Mouse (Mus musculus): ENCODE measurements around the gene Acot1. TPM values are rescaled to one million over a fixed set of nuclear protein-coding genes. Genes with fewer than 3 reads are reported as not detected.
"Not testable (repeated sequence)": the region's sequence is repeated elsewhere in the genome, so short reads cannot be mapped to it uniquely, and the experiment has no call there.

Gene Acot1
- polyA plus RNA-seq, 1 experiment from 2014 or later, result 144 TPM

- Histone ChIP-seq H3K4me2 (replicated peaks; ENCODE audit: low read depth) (no peak overlapping the region), H3K4me3 (ENCODE audit: low read depth, low read length) (no peak overlapping the region), H3K27me3 (ENCODE audit: control insufficient read depth, insufficient read depth, low read length) (no peaks in the 10 kb centered on the region), H3K36me3 (ENCODE audit: control insufficient read depth, insufficient read depth, low read length) (no peaks in the 10 kb centered on the region), H3K9me3 (ENCODE audit: control insufficient read depth, low read length) (no peaks in the 10 kb centered on the region), H3K4me1 (replicated peaks; ENCODE audit: control insufficient read depth, insufficient read depth) (no peaks in the 10 kb centered on the region), H3K27ac (replicated peaks) (no peak overlapping the region), H3K9ac (ENCODE audit: low read length) (no peak overlapping the region)
- WGBS, result 41% methylated on average over 4 of the region's 4 CpGs
- TF ChIP-seq EP300 (optimal IDR thresholded peaks at IDR 0.05) (no peak), CTCF (IDR thresholded peaks at IDR 0.05; ENCODE audit: low read depth) (no peak)
- ATAC-seq (ENCODE audit: low FRiP score, low TSS enrichment) (no peak), DNase-seq (ENCODE audit: low spot score) (no peak)
Measured at GRCm38 (mm10) chr12:84034108-84034507, 24.8 kb downstream of the Acot1 start.

- not testable (repeated sequence) for H3K27me3 ChIP-seq (ENCODE audit: control insufficient read depth, insufficient read depth, low read length); H3K9me3 ChIP-seq (ENCODE audit: control insufficient read depth, low read length); H3K36me3 ChIP-seq (ENCODE audit: control insufficient read depth, insufficient read depth, low read length); H3K4me1 ChIP-seq (replicated peaks; ENCODE audit: control insufficient read depth, insufficient read depth); H3K27ac ChIP-seq (replicated peaks)
- peak within 1 kb of the TSS; percentile 43 for H3K4me3 ChIP-seq (ENCODE audit: low read depth, low read length)
- 9% methylated on average over 24 of the region's 32 CpGs for WGBS
- ATAC-seq (ENCODE audit: low FRiP score, low TSS enrichment), result peak; percentile 73
- peak within 1 kb of the TSS; percentile 59 for H3K9ac ChIP-seq (ENCODE audit: low read length)
- peak; percentile 39 for DNase-seq (ENCODE audit: low spot score)
- H3K4me2 ChIP-seq (replicated peaks; ENCODE audit: low read depth), result peak within 1 kb of the TSS; percentile 62
Measured at GRCm38 (mm10) chr12:84038241-84038640, 29.0 kb downstream of the Acot1 start, which contains the start of gene Acot4. Gene Acot4 (plus strand): TSS chr12:84038379.

- H3K4me1 ChIP-seq (replicated peaks; ENCODE audit: control insufficient read depth, insufficient read depth); H3K27ac ChIP-seq (replicated peaks); H3K27me3 ChIP-seq (ENCODE audit: control insufficient read depth, insufficient read depth, low read length); H3K36me3 ChIP-seq (ENCODE audit: control insufficient read depth, insufficient read depth, low read length); H3K9me3 ChIP-seq (ENCODE audit: control insufficient read depth, low read length): not testable (repeated sequence)
- Histone ChIP-seq H3K4me3 (ENCODE audit: low read depth, low read length) (peak within 1 kb of the TSS; percentile 43), H3K9ac (ENCODE audit: low read length) (peak within 1 kb of the TSS; percentile 59), H3K4me2 (replicated peaks; ENCODE audit: low read depth) (peak within 1 kb of the TSS; percentile 62)
- DNase-seq (ENCODE audit: low spot score), result peak; percentile 41
- WGBS, result 2% methylated on average over 39 of the region's 39 CpGs
- peak; percentile 59 for ATAC-seq (ENCODE audit: low FRiP score, low TSS enrichment)
Measured at GRCm38 (mm10) chr12:84038691-84039111, 29.4 kb downstream of the Acot1 start, which contains the start of gene Gm49366. Gene Gm49366 (plus strand): TSS chr12:84038935.

GRCm38 (mm10) chr12:84042248-84042647, 33.0 kb downstream of the Acot1 start:
- Histone ChIP-seq H3K27ac (replicated peaks) (no peak overlapping the region), H3K4me3 (ENCODE audit: low read depth, low read length) (no peak overlapping the region), H3K4me1 (replicated peaks; ENCODE audit: control insufficient read depth, insufficient read depth) (no peaks in the 10 kb centered on the region), H3K4me2 (replicated peaks; ENCODE audit: low read depth) (no peak overlapping the region), H3K27me3 (ENCODE audit: control insufficient read depth, insufficient read depth, low read length) (no peaks in the 10 kb centered on the region), H3K36me3 (ENCODE audit: control insufficient read depth, insufficient read depth, low read length) (no peaks in the 10 kb centered on the region), H3K9ac (ENCODE audit: low read length) (no peak overlapping the region), H3K9me3 (ENCODE audit: control insufficient read depth, low read length) (no peaks in the 10 kb centered on the region)
- ATAC-seq (ENCODE audit: low FRiP score, low TSS enrichment) (no peak), DNase-seq (ENCODE audit: low spot score) (no peak)
- 63% methylated on average over 5 of the region's 5 CpGs for WGBS
- TF ChIP-seq EP300 (optimal IDR thresholded peaks at IDR 0.05), result no peak
- TF ChIP-seq CTCF (IDR thresholded peaks at IDR 0.05; ENCODE audit: low read depth), result no peak

- 54% methylated on average over 2 of the region's 2 CpGs for WGBS
- DNase-seq (ENCODE audit: low spot score), result no peak
- no peaks in the 10 kb centered on the region for H3K4me1 ChIP-seq (replicated peaks; ENCODE audit: control insufficient read depth, insufficient read depth)
Measured at GRCm38 (mm10) chr12:84044045-84044444, 34.8 kb downstream of the Acot1 start.

GRCm38 (mm10) chr12:84046906-84047305, 37.6 kb downstream of the Acot1 start:
- H3K36me3 ChIP-seq (ENCODE audit: control insufficient read depth, insufficient read depth, low read length), result no peaks in the 10 kb centered on the region
- WGBS, result 88% methylated on average over 1 of the region's 1 CpGs
- no peaks in the 10 kb centered on the region for H3K4me1 ChIP-seq (replicated peaks; ENCODE audit: control insufficient read depth, insufficient read depth)
- H3K27ac ChIP-seq (replicated peaks), result no peak overlapping the region
- no peaks in the 10 kb centered on the region for H3K27me3 ChIP-seq (ENCODE audit: control insufficient read depth, insufficient read depth, low read length)
- no peak overlapping the region for H3K4me2 ChIP-seq (replicated peaks; ENCODE audit: low read depth)
- DNase-seq (ENCODE audit: low spot score) (no peak), ATAC-seq (ENCODE audit: low FRiP score, low TSS enrichment) (no peak)
- no peak overlapping the region for H3K9ac ChIP-seq (ENCODE audit: low read length)
- no peaks in the 10 kb centered on the region for H3K9me3 ChIP-seq (ENCODE audit: control insufficient read depth, low read length)
- no peak overlapping the region for H3K4me3 ChIP-seq (ENCODE audit: low read depth, low read length)
- TF ChIP-seq EP300 (optimal IDR thresholded peaks at IDR 0.05), result no peak
- no peak for TF ChIP-seq CTCF (IDR thresholded peaks at IDR 0.05; ENCODE audit: low read depth)

More at GRCm38 (mm10) chr12:84044045-84044444, 34.8 kb downstream of the Acot1 start:
- no peak overlapping the region for H3K27ac ChIP-seq (replicated peaks)
- no peak overlapping the region for H3K4me2 ChIP-seq (replicated peaks; ENCODE audit: low read depth)
- no peaks in the 10 kb centered on the region for H3K9me3 ChIP-seq (ENCODE audit: control insufficient read depth, low read length)
- H3K9ac ChIP-seq (ENCODE audit: low read length), result no peak overlapping the region
- ATAC-seq (ENCODE audit: low FRiP score, low TSS enrichment), result no peak
- H3K4me3 ChIP-seq (ENCODE audit: low read depth, low read length), result no peak overlapping the region
- no peaks in the 10 kb centered on the region for H3K27me3 ChIP-seq (ENCODE audit: control insufficient read depth, insufficient read depth, low read length)
- no peaks in the 10 kb centered on the region for H3K36me3 ChIP-seq (ENCODE audit: control insufficient read depth, insufficient read depth, low read length)
- TF ChIP-seq CTCF (IDR thresholded peaks at IDR 0.05; ENCODE audit: low read depth) (no peak), EP300 (optimal IDR thresholded peaks at IDR 0.05) (no peak)

- H3K4me2 ChIP-seq (replicated peaks; ENCODE audit: low read depth); DNase-seq (ENCODE audit: low spot score); H3K36me3 ChIP-seq (ENCODE audit: control insufficient read depth, insufficient read depth, low read length); H3K27me3 ChIP-seq (ENCODE audit: control insufficient read depth, insufficient read depth, low read length); H3K9me3 ChIP-seq (ENCODE audit: control insufficient read depth, low read length); H3K27ac ChIP-seq (replicated peaks); H3K4me1 ChIP-seq (replicated peaks; ENCODE audit: control insufficient read depth, insufficient read depth); H3K9ac ChIP-seq (ENCODE audit: low read length); ATAC-seq (ENCODE audit: low FRiP score, low TSS enrichment); H3K4me3 ChIP-seq (ENCODE audit: low read depth, low read length): not testable (repeated sequence)
- 80% methylated on average over 5 of the region's 5 CpGs for WGBS
Measured at GRCm38 (mm10) chr12:84050744-84051143, 41.5 kb downstream of the Acot1 start.

All from stomach, postnatal 0 days (tissue).